Mouse (Mus musculus) cerebellum, adult 18-20 months (tissue): ENCODE results near the gene Hipk4.
A peak's percentile ranks its signal among the peaks of the same experiment; 100 is the strongest.

ENCODE experiments used
- DNase-seq, 2 experiments: peaks; one replicate each; pipeline ENCODE4 v3.0.0; 2021

The Hipk4 gene

DNA sequence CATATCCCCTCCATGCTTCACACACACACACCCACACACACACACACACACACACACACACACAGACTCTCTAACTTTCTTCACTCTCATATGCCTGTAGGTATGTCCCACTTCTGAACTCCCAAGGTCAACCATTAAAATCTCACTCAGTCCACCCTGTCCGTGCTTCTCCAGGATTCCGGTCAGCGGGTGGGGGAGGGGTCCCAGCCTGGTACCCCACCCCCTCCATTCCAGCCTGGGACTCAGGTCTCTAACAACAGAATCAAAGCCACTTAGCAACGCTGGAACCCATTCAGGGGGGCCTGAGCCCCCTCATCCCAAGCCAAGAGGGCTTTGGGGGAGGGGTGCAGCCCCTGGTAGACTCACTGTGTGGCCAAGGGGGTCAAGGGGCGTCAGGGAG is at the start of gene Hipk4:
Gene Hipk4 (plus strand): TSS at position 301 of the 400 bp plus-strand sequence.
- DNase-seq, result no peak

- DNase-seq, result no peak
These were observed 49.1 kb upstream of the Hipk4 start for GRCm38 (mm10) chr7:27473835-27474489.

GRCm38 (mm10) chr7:27474490-27474954 is 48.5 kb upstream of the Hipk4 start:
- peak; percentile 97 to 99 for DNase-seq

DNA sequence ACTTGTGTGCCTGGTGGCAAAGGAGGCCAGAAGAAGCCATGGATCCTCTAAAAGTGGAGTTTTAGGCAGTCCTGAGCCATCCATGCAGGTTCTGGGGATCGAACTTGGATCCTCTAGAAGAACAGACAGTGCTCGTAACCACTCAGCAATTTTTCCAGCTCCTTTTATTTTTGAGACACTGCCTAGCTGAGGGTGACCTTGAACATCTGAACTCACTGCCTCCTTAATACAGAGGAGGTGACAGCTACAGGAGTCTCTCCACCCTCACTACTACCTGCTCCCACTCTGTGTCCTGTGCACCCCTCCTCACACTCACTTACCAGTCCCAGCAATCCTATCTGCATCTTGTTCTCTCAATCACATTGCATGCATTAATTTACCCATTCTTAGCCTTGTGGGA is 47.5 kb upstream of the Hipk4 start:
- no peak for DNase-seq

DNA sequence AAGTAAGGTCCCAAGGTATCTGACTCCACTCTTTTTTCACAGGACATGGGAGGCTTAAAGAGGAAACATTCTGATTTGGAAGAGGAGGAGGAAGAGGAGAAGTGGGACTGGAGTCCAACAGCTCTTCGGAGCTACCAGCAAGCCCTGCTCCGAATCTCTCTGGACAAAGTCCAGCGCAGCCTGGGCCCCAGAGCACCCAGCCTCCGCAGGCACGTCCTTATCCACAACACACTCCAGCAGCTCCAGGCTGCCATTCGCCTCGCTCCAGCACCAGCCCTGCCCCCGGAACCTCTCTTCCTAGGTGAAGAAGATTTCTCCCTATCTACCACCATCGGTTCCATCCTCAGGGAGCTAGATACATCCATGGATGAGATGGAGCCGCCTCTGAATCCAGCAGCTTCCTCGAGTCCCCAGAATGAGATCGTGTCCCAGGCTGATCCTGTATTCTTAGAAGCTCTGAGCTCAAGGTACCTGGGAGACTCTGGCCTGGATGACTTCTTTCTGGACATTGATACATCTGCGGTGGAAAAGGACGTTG is 46.9 kb upstream of the Hipk4 start:
- DNase-seq, result peak in 1 of 2 experiments; percentile 26

GRCm38 (mm10) chr7:27478561-27478960 is 44.5 kb upstream of the Hipk4 start:
- no peak for DNase-seq

- DNase-seq, result no peak
These were observed 43.3 kb upstream of the Hipk4 start for GRCm38 (mm10) chr7:27479750-27480149.

DNA sequence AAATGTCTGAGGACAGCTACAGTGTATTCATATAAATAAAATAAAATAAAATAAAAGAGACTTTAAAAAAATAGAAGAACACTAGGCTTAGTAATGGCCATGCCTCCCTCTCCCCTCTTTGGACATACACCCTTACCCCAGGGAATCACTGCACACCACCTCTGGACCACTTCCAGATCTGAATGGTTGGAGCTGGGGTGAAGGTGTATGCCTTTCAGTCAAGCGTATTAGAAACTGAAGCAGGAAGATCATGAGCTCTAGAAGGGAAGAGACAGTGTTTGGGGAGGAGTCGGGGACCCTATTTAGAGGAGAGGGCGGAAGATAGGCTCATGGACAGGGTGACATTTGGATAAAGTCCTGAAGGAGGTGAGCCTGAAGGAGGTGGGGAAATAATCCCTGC is 42.6 kb upstream of the Hipk4 start:
- DNase-seq, result no peak

DNA sequence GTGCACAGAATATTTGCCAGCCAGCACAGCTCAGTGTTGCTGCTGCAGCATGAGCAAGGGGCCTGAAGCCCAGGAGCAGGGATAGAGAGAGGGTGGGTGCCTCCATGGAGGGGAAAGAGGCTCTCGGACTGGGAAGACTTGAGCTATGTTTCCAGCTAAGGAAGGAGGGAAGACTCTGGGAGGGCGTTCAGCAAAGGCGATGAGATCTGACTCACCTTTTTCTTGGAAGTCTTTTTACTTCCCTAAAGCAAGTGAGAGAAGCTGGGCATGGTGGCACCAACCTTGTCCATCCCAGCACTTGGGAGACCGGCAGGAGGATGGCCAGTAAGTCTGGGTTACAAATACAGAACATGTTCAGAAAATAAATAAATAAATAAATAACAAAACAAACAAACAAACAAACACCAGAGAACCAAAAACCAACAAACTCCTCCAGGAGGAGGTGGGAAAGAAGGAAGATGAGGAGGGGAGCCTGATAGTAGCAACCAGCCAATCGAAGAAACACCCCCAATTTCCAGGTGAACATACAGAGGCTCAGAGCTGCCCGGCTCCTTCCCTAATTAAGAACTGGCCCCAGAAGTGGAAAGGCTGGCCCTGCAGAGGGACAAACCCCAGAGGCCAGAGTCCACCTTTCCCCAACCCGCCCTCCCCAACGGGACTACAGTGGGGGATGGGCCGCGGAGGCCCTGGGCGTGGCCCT is 42.0 kb upstream of the Hipk4 start:
- DNase-seq, result peak in 1 of 2 experiments; percentile 30

GRCm38 (mm10) chr7:27481627-27481969 is 41.5 kb upstream of the Hipk4 start:
- peak; percentile 84 to 85 for DNase-seq

DNA sequence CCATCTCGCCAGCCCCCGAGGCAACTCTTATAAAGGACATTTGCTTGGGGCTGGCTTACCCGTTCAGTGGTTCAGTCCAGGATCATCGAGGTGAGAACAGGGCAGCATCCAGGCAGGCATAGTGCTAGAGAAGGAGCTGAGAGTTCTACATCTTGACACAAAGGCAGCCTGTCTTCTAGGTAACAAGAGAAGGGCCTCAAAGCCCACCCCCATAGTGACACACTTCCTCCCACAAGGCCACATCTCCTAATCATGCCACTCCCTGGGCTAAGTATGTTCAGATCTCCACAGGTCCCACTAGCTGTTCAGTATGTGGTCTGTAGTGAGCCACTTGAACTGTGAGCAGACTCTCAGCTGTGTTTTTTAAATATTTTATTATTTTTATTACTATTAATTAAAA is 39.2 kb upstream of the Hipk4 start:
- no peak for DNase-seq

- DNase-seq, result peak in 1 of 2 experiments; percentile 34
These were observed 36.8 kb upstream of the Hipk4 start for GRCm38 (mm10) chr7:27486102-27486769.

GRCm38 (mm10) chr7:27486770-27487697 is 36.0 kb upstream of the Hipk4 start, which contains the start of gene Sertad1:
Gene Sertad1, plus strand, starts transcription at chr7:27486910.
- DNase-seq, result peak; percentile 100

- DNase-seq, result peak; percentile 62 to 64
These were observed 35.3 kb upstream of the Hipk4 start for GRCm38 (mm10) chr7:27487740-27488268.

- peak in 1 of 2 experiments; percentile 39 for DNase-seq
These were observed 33.7 kb upstream of the Hipk4 start for GRCm38 (mm10) chr7:27489270-27489869.

DNA sequence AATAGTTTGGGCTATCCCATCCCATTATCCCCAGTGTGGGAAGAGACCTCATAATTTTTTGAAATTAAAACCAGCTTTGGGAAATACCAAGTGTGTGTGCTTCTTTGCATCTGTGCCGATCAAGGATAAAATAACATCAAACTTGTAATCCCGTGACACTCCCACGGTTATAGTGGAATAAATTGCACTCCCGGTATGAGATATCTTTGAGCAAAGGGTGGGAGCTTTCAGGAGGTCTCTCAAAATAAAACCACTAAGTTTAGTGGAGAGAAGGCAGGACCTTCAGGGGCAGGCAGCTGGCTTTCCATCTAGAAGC is 32.9 kb upstream of the Hipk4 start:
- no peak for DNase-seq

- peak; percentile 89 to 93 for DNase-seq
These were observed 32.3 kb upstream of the Hipk4 start for GRCm38 (mm10) chr7:27490543-27491329.

GRCm38 (mm10) chr7:27491856-27492255 is 31.2 kb upstream of the Hipk4 start:
- DNase-seq, result peak; percentile 8 to 22

- DNase-seq, result no peak
These were observed 30.0 kb upstream of the Hipk4 start for GRCm38 (mm10) chr7:27493022-27493421.

- DNase-seq, result no peak
These were observed 29.6 kb upstream of the Hipk4 start for GRCm38 (mm10) chr7:27493450-27493849.
